In genomic region chr9:40229479-40229878, GRCm38 (mm10) we compare ENCODE assay signal across 25 mouse cellular contexts. TPM values are rescaled to one million over a fixed set of nuclear protein-coding genes. Genes with fewer than 3 reads are reported as not detected.
"Had no signal": no experiment of that assay in that cellular context is flagged by ENCODE, and none has a peak within 500 bp of the region (broad histone marks: within the 10 kb centered on the region; RNA-seq: fewer than 3 reads in every experiment).

No protein-coding gene starts in this region.

- H3K9ac ChIP-seq: liver, embryonic 15.5 days; liver, postnatal 0 days; lung, embryonic 15.5 days; midbrain, embryonic 15.5 days; neural tube, embryonic 13.5 days; neural tube, embryonic 15.5 days; stomach, embryonic 15.5 days had no signal

- H3K4me3 ChIP-seq: liver, embryonic 15.5 days; lung, embryonic 15.5 days; midbrain, embryonic 15.5 days; neural tube, embryonic 13.5 days; neural tube, embryonic 15.5 days; stomach, embryonic 15.5 days had no signal

- H3K36me3 ChIP-seq: liver, embryonic 15.5 days; lung, embryonic 15.5 days; midbrain, embryonic 15.5 days; neural tube, embryonic 13.5 days; neural tube, embryonic 15.5 days; stomach, embryonic 15.5 days had no signal

- H3K4me2 ChIP-seq: liver, embryonic 15.5 days; lung, embryonic 15.5 days; midbrain, embryonic 11.5 days; midbrain, embryonic 15.5 days; neural tube, embryonic 13.5 days; neural tube, embryonic 15.5 days; stomach, embryonic 15.5 days had no signal

- H3K4me1 ChIP-seq: liver, embryonic 15.5 days; lung, embryonic 15.5 days; neural tube, embryonic 15.5 days; stomach, embryonic 15.5 days had no signal

- H3K27me3 ChIP-seq: liver, embryonic 15.5 days; lung, embryonic 15.5 days; midbrain, embryonic 15.5 days; neural tube, embryonic 13.5 days; neural tube, embryonic 15.5 days; stomach, embryonic 15.5 days had no signal

- H3K27ac ChIP-seq: liver, embryonic 15.5 days; lung, embryonic 15.5 days; macrophage; midbrain, embryonic 15.5 days; neural tube, embryonic 13.5 days; neural tube, embryonic 15.5 days; stomach, embryonic 15.5 days; stomach, postnatal 0 days had no signal

- DNase-seq: liver, postnatal 0 days; lung, adult 2 months; lung, postnatal 14 days; lung, postnatal 36 days; right cerebral cortex, postnatal 14 days; thymus, adult 2 months; thymus, postnatal 25 days; thymus, postnatal 4 days had no signal

- H3K9me3 ChIP-seq: liver, embryonic 15.5 days; lung, embryonic 15.5 days; midbrain, embryonic 15.5 days; neural tube, embryonic 15.5 days; stomach, embryonic 15.5 days had no signal

RNA-seq across cellular contexts. Expression of gene Scn3b, which starts 39.5 kb away (rescaled TPM):
- total RNA-seq: megakaryocyte progenitor cell, adult 5-6 weeks; monocyte, adult 5-6 weeks had no signal

RNA-seq across cellular contexts. Expression of gene Olfr986, which starts 48.8 kb away (rescaled TPM):
- total RNA-seq: megakaryocyte progenitor cell, adult 5-6 weeks; midbrain, postnatal 0 days; monocyte, adult 5-6 weeks had no signal
- polyA plus RNA-seq: liver, embryonic 15.5 days; liver, postnatal 0 days; lung, adult 2 months; lung, embryonic 15.5 days; lung, postnatal 0 days; macrophage; midbrain, embryonic 11.5 days; midbrain, postnatal 0 days; neural tube, embryonic 11.5 days; neural tube, embryonic 13.5 days; spleen, adult 2 months; stomach, embryonic 15.5 days; stomach, postnatal 0 days; testis, adult 2 months; thymus, adult 2 months; urinary bladder, adult 2 months had no signal
